15 mouse cellular contexts compared by ENCODE assay signal in the genomic region with DNA sequence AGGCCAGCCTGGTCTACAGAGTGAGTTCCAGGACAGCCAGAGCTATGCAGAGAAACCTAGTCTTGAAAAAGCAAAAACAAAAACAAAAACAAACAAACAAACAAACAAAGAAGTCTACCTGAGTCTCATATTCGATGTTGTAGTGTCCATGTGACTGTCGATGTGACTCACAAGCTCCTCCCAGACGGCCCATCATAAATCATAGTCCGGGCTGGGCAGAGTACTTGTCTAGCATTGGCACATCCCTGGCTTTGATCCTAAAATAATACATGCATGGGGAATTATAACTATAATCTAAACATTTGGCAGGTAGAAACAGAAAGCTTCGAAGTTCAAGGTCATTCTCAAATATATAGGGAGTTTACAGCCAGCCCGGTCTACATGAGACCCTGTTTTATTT.
"Had no signal": no experiment of that assay in that cellular context is flagged by ENCODE, and none has a peak within 500 bp of the region (broad histone marks: within the 10 kb centered on the region; RNA-seq: fewer than 3 reads in every experiment).

No protein-coding gene starts in this region.

- H3K4me1 ChIP-seq: stomach, embryonic 15.5 days had no signal

- H3K9ac ChIP-seq: neural tube, embryonic 13.5 days; neural tube, embryonic 15.5 days; stomach, embryonic 15.5 days had no signal

- H3K27me3 ChIP-seq: neural tube, embryonic 13.5 days; neural tube, embryonic 15.5 days; stomach, embryonic 15.5 days had no signal

- DNase-seq: retina, postnatal 1 day; right cerebral cortex, adult 18-20 months; right cerebral cortex, postnatal 25 days; right cerebral cortex, postnatal 4 days; spleen, adult 18-20 months; thymus, adult 18-20 months; thymus, adult 2 months; thymus, postnatal 14 days; thymus, postnatal 25 days; thymus, postnatal 36 days; thymus, postnatal 4 days had no signal

- H3K36me3 ChIP-seq: neural tube, embryonic 13.5 days; neural tube, embryonic 15.5 days; stomach, embryonic 15.5 days had no signal

- H3K4me3 ChIP-seq: neural tube, embryonic 13.5 days; neural tube, embryonic 15.5 days; stomach, embryonic 15.5 days had no signal

- H3K27ac ChIP-seq: neural tube, embryonic 13.5 days; neural tube, embryonic 15.5 days; stomach, embryonic 15.5 days; stomach, postnatal 0 days had no signal

- H3K4me2 ChIP-seq: neural tube, embryonic 13.5 days; neural tube, embryonic 15.5 days; stomach, embryonic 15.5 days had no signal

- H3K9me3 ChIP-seq: neural tube, embryonic 13.5 days; neural tube, embryonic 15.5 days; stomach, embryonic 15.5 days had no signal
